Mouse (Mus musculus) liver, adult 2 months (tissue): Measurements from ENCODE around the gene Isx. TPM values are rescaled to one million over a fixed set of nuclear protein-coding genes. Genes with fewer than 3 reads are reported as not detected.

Experiments
- DNase-seq: peaks from one replicate; pipeline ENCODE4 v3.0.0-alpha.2; 2011; ENCODE audit warnings: low read depth, low spot score; ENCODE audit errors: extremely low read depth
- H3K27ac ChIP-seq: fragments of 200-500 bp; replicated peaks from 2 replicates; pipeline ENCODE4 v1.5.1; 2012; ENCODE audit warnings: low read depth, mild to moderate bottlenecking, control low read depth, inconsistent platforms, low read length; ENCODE audit not compliant: insufficient read depth
- H3K27me3 ChIP-seq: fragments of 200-500 bp; 2 replicates; pipeline ENCODE4 v1.6.1; 2012; ENCODE audit warnings: mild to moderate bottlenecking, moderate library complexity, low read length, inconsistent platforms; ENCODE audit not compliant: control insufficient read depth, insufficient read depth
- H3K36me3 ChIP-seq: fragments of 200-500 bp; 2 replicates; pipeline ENCODE4 v1.6.1; 2012; ENCODE audit warnings: low read length, inconsistent platforms; ENCODE audit not compliant: control insufficient read depth, insufficient read depth
- H3K4me1 ChIP-seq: fragments of 200-500 bp; 2 replicates; pipeline ENCODE4 v1.6.1; 2011; ENCODE audit warnings: low read length; ENCODE audit not compliant: control insufficient read depth, insufficient read depth
- H3K4me3 ChIP-seq: fragments of 200-500 bp; 2 replicates; pipeline ENCODE4 v1.5.1; 2011; ENCODE audit warnings: low read depth, mild to moderate bottlenecking, control low read depth, low read length, moderate library complexity; ENCODE audit not compliant: insufficient read depth
- H3K79me2 ChIP-seq: fragments of 200-500 bp; 2 replicates; pipeline ENCODE4 v1.6.1; 2012; ENCODE audit warnings: inconsistent platforms, mild to moderate bottlenecking, low read length, moderate library complexity; ENCODE audit not compliant: control insufficient read depth, insufficient read depth
- H3K9ac ChIP-seq: fragments of 200-500 bp; 2 replicates; pipeline ENCODE4 v1.6.1; 2012; ENCODE audit warnings: low read depth, mild to moderate bottlenecking, control low read depth, inconsistent platforms, low read length
- CTCF ChIP-seq: fragments of 200-500 bp; IDR thresholded peaks from 2 replicates; pipeline ENCODE4 v1.5.1; 2011; ENCODE audit warnings: low read depth, low read length, control low read depth
- POLR2A ChIP-seq: fragments of 200-500 bp; IDR thresholded peaks from 2 replicates; pipeline ENCODE4 v1.6.1; 2011; ENCODE audit warnings: low read length, control low read depth; ENCODE audit not compliant: insufficient read depth; ENCODE audit errors: extremely low read depth
- WGBS: fragments of 180-500 bp; shearing (Covaris S2); methylation state at CpG from one replicate; pipeline ENCODE4 v1.1.7; 2018; 5-methylcytosine and 5-hydroxymethylcytosine counted together
- polyA plus RNA-seq: library from polyadenylated mRNA; depleted of rRNA; stranded (reverse); fragments of >200 nt; gene quantifications from 2 replicates; pipeline ENCODE4 v1.2.3, GENCODE M21; 2012
- total RNA-seq: library from RNA; depleted of rRNA; stranded (reverse); fragments of >200 nt; gene quantifications from 2 replicates; pipeline ENCODE4 v1.2.3, GENCODE M21; 2014

Isx gene
- total and polyA plus RNA-seq, 2 experiments = 0.06 TPM; not detected in 1

DNA sequence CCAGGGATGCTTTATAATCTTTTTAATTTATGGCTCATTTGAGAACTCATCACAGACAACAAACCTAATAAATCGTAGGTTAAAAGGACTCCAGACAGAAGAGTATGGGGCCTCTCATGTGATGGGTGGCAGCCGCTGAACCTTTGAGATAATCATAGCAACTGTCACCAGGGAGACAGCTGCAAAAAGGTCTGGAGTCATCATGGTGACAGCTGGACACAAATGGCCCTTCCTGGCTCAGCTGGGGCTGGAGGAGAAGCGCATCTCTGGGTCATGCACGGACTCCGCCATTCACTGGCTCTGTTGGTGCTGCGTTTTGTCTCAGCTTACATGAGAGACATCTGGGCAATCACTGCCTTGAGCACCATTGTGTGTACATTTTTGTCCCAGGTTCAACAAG lies 12.5 kb upstream of the Isx start:
- TF ChIP-seq POLR2A (no peak), CTCF (no peak)
- Histone ChIP-seq H3K9ac (no peak overlapping the region), H3K79me2 (no peaks in the 10 kb centered on the region), H3K36me3 (no peaks in the 10 kb centered on the region), H3K4me3 (no peak overlapping the region), H3K27ac (no peak overlapping the region), H3K4me1 (no peaks in the 10 kb centered on the region), H3K27me3 (no peaks in the 10 kb centered on the region)
- WGBS = 82% methylated on average over 6 of the region's 6 CpGs
- no peak for DNase-seq

DNA sequence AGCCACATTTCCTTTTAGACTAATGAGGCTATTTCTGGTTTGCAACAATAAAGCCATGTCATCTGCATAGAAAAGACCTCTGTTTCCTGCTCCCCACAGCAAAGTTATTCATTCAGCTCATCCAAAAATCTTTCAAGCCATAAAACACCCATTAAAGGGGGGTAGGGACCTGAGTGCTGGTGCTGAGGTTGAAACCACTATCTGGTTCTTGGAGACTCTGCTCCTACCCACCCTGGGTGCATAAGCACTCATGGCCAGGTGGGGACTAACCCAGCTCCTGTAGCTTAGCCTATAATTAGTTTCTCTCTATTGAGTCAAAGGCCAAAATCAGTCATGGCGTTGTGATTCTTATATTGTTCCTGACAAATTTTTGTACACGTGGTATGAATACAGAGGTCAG lies 10.4 kb upstream of the Isx start:
- no peak for TF ChIP-seq POLR2A
- TF ChIP-seq CTCF = no peak

DNA sequence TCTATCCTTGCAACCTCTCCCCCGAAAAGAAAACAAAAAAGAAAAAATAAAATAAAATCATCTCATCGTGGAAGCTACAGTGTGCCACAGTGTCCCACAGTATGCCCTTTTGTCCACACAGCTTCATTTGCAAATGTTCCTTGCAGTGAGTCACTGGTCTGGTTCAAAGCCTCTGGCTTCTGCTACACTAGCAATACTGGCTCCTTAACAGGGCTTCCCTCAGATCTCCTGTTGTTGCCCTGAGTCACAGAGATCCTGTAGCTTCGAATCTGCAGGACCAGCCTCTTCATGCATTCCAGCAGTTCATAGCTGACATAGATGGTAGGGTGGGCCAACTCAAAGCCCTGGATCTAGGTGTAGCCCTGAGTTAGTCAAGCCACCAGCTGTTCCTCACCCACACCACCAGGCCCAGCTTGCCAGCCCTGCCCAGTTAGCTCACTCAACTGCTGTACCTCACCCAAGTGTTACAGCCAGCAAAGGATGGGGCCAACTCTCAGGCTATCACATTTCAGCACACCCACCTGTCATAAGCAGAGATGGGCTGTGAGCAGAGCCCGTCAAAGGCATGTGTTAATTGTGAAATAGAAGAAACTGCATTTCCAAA lies 2.5 kb upstream of the Isx start:
- no peak overlapping the region for H3K9ac ChIP-seq
- DNase-seq = no peak
- H3K4me3 ChIP-seq = no peak overlapping the region
- 78% methylated on average over 4 of the region's 4 CpGs for WGBS
- H3K36me3 ChIP-seq = no peaks in the 10 kb centered on the region
- no peaks in the 10 kb centered on the region for H3K4me1 ChIP-seq
- no peaks in the 10 kb centered on the region for H3K79me2 ChIP-seq
- H3K27ac ChIP-seq = no peak overlapping the region
- no peaks in the 10 kb centered on the region for H3K27me3 ChIP-seq
- TF ChIP-seq POLR2A (no peak), CTCF (no peak)

More for the DNA sequence above, 10.4 kb upstream of the Isx start:
- H3K79me2 ChIP-seq = no peaks in the 10 kb centered on the region
- H3K4me1 ChIP-seq = no peaks in the 10 kb centered on the region
- H3K27ac ChIP-seq = no peak overlapping the region
- 81% methylated on average over 2 of the region's 2 CpGs for WGBS
- H3K27me3 ChIP-seq = no peaks in the 10 kb centered on the region
- H3K36me3 ChIP-seq = no peaks in the 10 kb centered on the region
- no peak overlapping the region for H3K9ac ChIP-seq
- H3K4me3 ChIP-seq = no peak overlapping the region
- no peak for DNase-seq

DNA sequence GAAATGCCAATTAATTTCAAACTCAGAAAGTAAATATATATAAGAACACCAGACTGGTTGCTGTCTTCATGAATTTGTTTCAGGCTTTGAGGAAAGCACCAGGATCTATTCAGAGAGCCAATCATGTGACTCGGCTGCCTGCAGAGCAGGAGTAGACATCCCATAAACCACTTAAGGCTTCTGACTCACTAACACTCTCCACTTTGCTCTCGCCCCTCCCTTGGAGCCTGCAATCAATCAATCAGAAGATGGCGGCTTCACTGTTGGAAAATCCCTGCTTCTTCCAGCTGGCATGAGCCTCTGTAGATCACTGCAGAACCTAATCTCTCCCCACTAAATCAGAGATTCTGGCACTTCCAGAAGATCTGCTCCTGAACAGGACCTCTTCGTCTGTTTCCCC lies 1.3 kb upstream of the Isx start:
- no peak overlapping the region for H3K27ac ChIP-seq
- no peak overlapping the region for H3K4me3 ChIP-seq
- no peak for TF ChIP-seq POLR2A
- no peak for TF ChIP-seq CTCF

DNA sequence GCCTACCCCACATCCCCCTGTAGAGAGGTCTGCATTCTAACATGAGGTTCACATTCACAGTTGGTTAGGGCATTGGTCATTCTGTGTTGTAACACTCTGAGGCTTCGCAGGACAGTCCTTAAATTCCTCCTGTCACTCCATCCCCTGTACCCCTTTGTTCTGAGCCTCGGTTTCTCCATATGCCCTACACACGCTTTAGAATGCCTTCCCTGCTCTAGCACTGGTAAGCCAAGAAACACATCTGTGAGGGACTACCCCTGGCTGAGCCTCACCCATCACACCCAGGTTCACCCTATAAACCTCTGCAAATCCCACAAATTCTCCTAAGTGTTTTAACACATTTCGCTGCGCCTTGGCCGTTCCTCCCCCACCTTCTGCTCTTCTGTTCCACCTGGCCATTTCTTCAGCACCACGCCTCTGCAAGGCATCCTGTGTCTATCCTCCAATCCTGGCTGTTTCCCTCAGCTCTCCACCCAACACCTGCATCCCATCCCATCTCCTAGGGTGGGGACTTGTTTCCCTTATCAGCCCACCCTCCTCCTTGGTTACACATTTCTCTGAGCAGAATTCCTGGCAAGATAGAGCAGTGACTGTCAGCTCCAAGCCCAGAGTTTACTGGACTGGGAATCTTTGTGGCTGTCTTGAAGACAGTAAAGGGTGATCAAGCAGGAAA lies 686 bp upstream of the Isx start:
- 83% methylated on average over 7 of the region's 7 CpGs for WGBS
- Histone ChIP-seq H3K79me2 (no peaks in the 10 kb centered on the region), H3K27ac (no peak overlapping the region), H3K4me3 (no peak overlapping the region), H3K4me1 (no peaks in the 10 kb centered on the region), H3K9ac (no peak overlapping the region), H3K36me3 (no peaks in the 10 kb centered on the region), H3K27me3 (no peaks in the 10 kb centered on the region)
- no peak for DNase-seq
- TF ChIP-seq CTCF (no peak), POLR2A (no peak)

More for the DNA sequence above, 1.3 kb upstream of the Isx start:
- 42% methylated on average over 4 of the region's 4 CpGs for WGBS
- Histone ChIP-seq H3K4me1 (no peaks in the 10 kb centered on the region), H3K27me3 (no peaks in the 10 kb centered on the region), H3K79me2 (no peaks in the 10 kb centered on the region), H3K9ac (no peak overlapping the region), H3K36me3 (no peaks in the 10 kb centered on the region)
- no peak for DNase-seq

DNA sequence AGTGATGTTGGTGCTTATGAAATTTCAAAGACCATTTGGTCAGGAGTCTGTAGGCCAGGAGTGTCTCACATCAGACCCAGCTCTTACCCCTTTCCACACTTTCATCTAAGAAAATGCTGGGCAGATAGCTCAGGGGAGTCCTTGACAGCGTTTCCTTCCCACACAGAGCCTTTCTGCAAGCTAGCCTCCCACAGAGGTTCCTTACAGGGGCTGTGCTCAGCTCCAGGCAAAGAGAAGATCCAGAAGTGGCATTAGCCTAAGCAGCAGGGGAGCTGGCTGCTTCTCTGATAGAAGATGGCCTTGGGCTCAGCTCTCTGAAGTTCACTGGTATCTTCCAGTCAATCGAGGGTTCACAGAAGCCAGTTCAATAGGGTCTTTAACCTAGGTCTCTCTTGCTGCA lies 1.6 kb downstream of the Isx start:
- no peak overlapping the region for H3K4me3 ChIP-seq
- TF ChIP-seq CTCF (no peak), POLR2A (no peak)
- H3K9ac ChIP-seq = no peak overlapping the region
- no peak for DNase-seq
- no peaks in the 10 kb centered on the region for H3K4me1 ChIP-seq
- WGBS = 50% methylated on average over 2 of the region's 2 CpGs
- H3K27ac ChIP-seq = no peak overlapping the region
- no peaks in the 10 kb centered on the region for H3K27me3 ChIP-seq
- H3K36me3 ChIP-seq = no peaks in the 10 kb centered on the region
- no peaks in the 10 kb centered on the region for H3K79me2 ChIP-seq
